Mouse (Mus musculus) lung, postnatal 0 days (tissue): Measurements from ENCODE around the gene Lig3.

ENCODE experiments used
- CTCF ChIP-seq: IDR thresholded peaks from 2 replicates; pipeline ENCODE4 v1.5.1; 2016; ENCODE audit warnings: antibody characterized with exemption, mild to moderate bottlenecking
- EP300 ChIP-seq: IDR thresholded peaks from 2 replicates; pipeline ENCODE4 v1.6.1; 2016; ENCODE audit warnings: antibody characterized with exemption, mild to moderate bottlenecking, control low read depth

- TF ChIP-seq CTCF: no peak
- TF ChIP-seq EP300: no peak
These were observed 71.2 kb downstream of the Lig3 start for GRCm38 (mm10) chr11:82852115-82852514.
